Mouse (Mus musculus): ENCODE measurements at regions not wholly inside any gene's neighbourhood (a gene's known extent, or its start where the extent isn't known, plus 50 kb on each side); places are given as distances from the start of the nearest gene placed in this dataset.
"Not testable (repeated sequence)": the region's sequence is repeated elsewhere in the genome, so short reads cannot be mapped to it uniquely, and the experiment has no call there.

GRCm38 (mm10) chr13:65375273-65375672, 96.7 kb downstream of the Zfp369 start:
- not testable (repeated sequence) for DNase-seq

GRCm38 (mm10) chr13:65379411-65379810, 100.8 kb downstream of the Zfp369 start:
- DNase-seq: not testable (repeated sequence)

- DNase-seq: peak in 1 of 2 experiments; percentile 6
These were observed 97.5 kb upstream of the Gm10139 start for GRCm38 (mm10) chr13:65414990-65415389.

GRCm38 (mm10) chr13:65420201-65420600, 92.3 kb upstream of the Gm10139 start:
- peak in 1 of 2 experiments; percentile 12 for DNase-seq

Measured in lung, postnatal 4 days (tissue).